Mouse (Mus musculus) c-Kit-positive CD71-positive TER-119-negative erythroid progenitor cells, embryonic 14.5 days (primary cell): ENCODE measurements around the gene Olfr639.
"Not testable (repeated sequence)": the region's sequence is repeated elsewhere in the genome, so short reads cannot be mapped to it uniquely, and the experiment has no call there.

Experiments used
- DNase-seq: peaks from one replicate; pipeline ENCODE4 v3.0.0-alpha.2; 2013; ENCODE audit warnings: low read depth

Olfr639 gene

GRCm38 (mm10) chr7:104017203-104017602 is at the start of gene Olfr639:
Gene Olfr639, minus strand, starts transcription at chr7:104017303.
- DNase-seq: no peak

- no peak for DNase-seq
Observed at GRCm38 (mm10) chr7:104061345-104061744, 44.2 kb upstream of the Olfr639 start, which contains the start of gene 4930516K23Rik. Gene 4930516K23Rik, minus strand, starts transcription at chr7:104061445.

- DNase-seq: no peak
Observed at GRCm38 (mm10) chr7:104059215-104059614, 42.1 kb upstream of the Olfr639 start.

GRCm38 (mm10) chr7:104052566-104052965 is 35.5 kb upstream of the Olfr639 start, which contains the start of gene Olfr642:
Gene Olfr642, minus strand, starts transcription at chr7:104052666.
- no peak for DNase-seq

GRCm38 (mm10) chr7:104050745-104051144 is 33.6 kb upstream of the Olfr639 start:
- no peak for DNase-seq

- no peak for DNase-seq
Observed at GRCm38 (mm10) chr7:104035145-104035544, 18.0 kb upstream of the Olfr639 start, which contains the start of gene Olfr641. Gene Olfr641, plus strand, starts transcription at chr7:104035445.

GRCm38 (mm10) chr7:104026978-104027377 is 9.9 kb upstream of the Olfr639 start:
- no peak for DNase-seq

- DNase-seq: no peak
Observed at GRCm38 (mm10) chr7:104025473-104025872, 8.4 kb upstream of the Olfr639 start, which contains the start of gene Olfr640. Gene Olfr640, minus strand, starts transcription at chr7:104025573.

GRCm38 (mm10) chr7:104021651-104022050 is 4.5 kb upstream of the Olfr639 start:
- no peak for DNase-seq

- no peak for DNase-seq
Observed at GRCm38 (mm10) chr7:104018953-104019352, 1.9 kb upstream of the Olfr639 start.

- DNase-seq: no peak
Observed at GRCm38 (mm10) chr7:103999124-103999523, 18.0 kb downstream of the Olfr639 start.

- no peak for DNase-seq
Observed at GRCm38 (mm10) chr7:103998446-103998845, 18.7 kb downstream of the Olfr639 start, which contains the start of gene Olfr638. Gene Olfr638, plus strand, starts transcription at chr7:103998746.

- DNase-seq: no peak
Observed at GRCm38 (mm10) chr7:103971782-103972181, 45.3 kb downstream of the Olfr639 start.

- no peak for DNase-seq
Observed at GRCm38 (mm10) chr7:103970852-103971251, 46.3 kb downstream of the Olfr639 start, which contains the start of gene Olfr635. Gene Olfr635, plus strand, starts transcription at chr7:103971152.

GRCm38 (mm10) chr7:103966873-103967272 is 50.2 kb downstream of the Olfr639 start:
- not testable (repeated sequence) for DNase-seq
